Mouse (Mus musculus): Measurements from ENCODE around the gene Tpra1. TPM values are rescaled to one million over a fixed set of nuclear protein-coding genes. Genes with fewer than 3 reads are reported as not detected.

Tpra1 gene
- polyA plus RNA-seq, 1 experiment from 2014 or later: 73.6 TPM

GRCm38 (mm10) chr6:88930049-88930448 lies 28.0 kb downstream of the Tpra1 start:
- no peaks in the 10 kb centered on the region for H3K9me3 ChIP-seq
- no peak overlapping the region for H3K4me2 ChIP-seq
- ATAC-seq (ENCODE audit: low FRiP score): no peak
- no peaks in the 10 kb centered on the region for H3K36me3 ChIP-seq
- H3K27me3 ChIP-seq: 0 out of 2 replicates have a peak, but pooled peaks cover 8% of the 10 kb centered on the region
- H3K4me3 ChIP-seq: no peak overlapping the region
- 0 out of 2 replicates have a peak overlapping the region, but pooled peaks have one; percentile 49 for H3K9ac ChIP-seq
- peaks cover 85% of the 10 kb centered on the region for H3K4me1 ChIP-seq (replicated peaks)
- H3K27ac ChIP-seq: peak overlapping the region; percentile 87
- 24% methylated on average over 7 of the region's 7 CpGs for WGBS

- 84% methylated on average over 2 of the region's 2 CpGs for WGBS
- H3K36me3 ChIP-seq: no peaks in the 10 kb centered on the region
- H3K4me1 ChIP-seq (replicated peaks): peaks cover 82% of the 10 kb centered on the region
- no peak overlapping the region for H3K9ac ChIP-seq
- H3K27me3 ChIP-seq: 0 out of 2 replicates have a peak, but pooled peaks cover 8% of the 10 kb centered on the region
- H3K27ac ChIP-seq: no peak overlapping the region
- no peak overlapping the region for H3K4me3 ChIP-seq
- no peaks in the 10 kb centered on the region for H3K9me3 ChIP-seq
- ATAC-seq (ENCODE audit: low FRiP score): no peak
- no peak overlapping the region for H3K4me2 ChIP-seq
These were observed 29.4 kb downstream of the Tpra1 start for GRCm38 (mm10) chr6:88931449-88931848.

GRCm38 (mm10) chr6:88934132-88934531 lies 32.1 kb downstream of the Tpra1 start:
- Histone ChIP-seq H3K4me2 (no peak overlapping the region), H3K4me1 (replicated peaks) (peaks cover 83% of the 10 kb centered on the region), H3K27me3 (0 out of 2 replicates have a peak, but pooled peaks cover 8% of the 10 kb centered on the region), H3K9ac (no peak overlapping the region), H3K27ac (no peak overlapping the region), H3K4me3 (no peak overlapping the region), H3K36me3 (no peaks in the 10 kb centered on the region), H3K9me3 (no peaks in the 10 kb centered on the region)
- no peak for ATAC-seq (ENCODE audit: low FRiP score)
- 40% methylated on average over 4 of the region's 4 CpGs for WGBS

- Histone ChIP-seq H3K4me1 (replicated peaks) (peaks cover 83% of the 10 kb centered on the region), H3K4me2 (no peak overlapping the region), H3K9me3 (no peaks in the 10 kb centered on the region), H3K9ac (no peak overlapping the region), H3K4me3 (no peak overlapping the region), H3K27ac (no peak overlapping the region), H3K27me3 (0 out of 2 replicates have a peak, but pooled peaks cover 8% of the 10 kb centered on the region), H3K36me3 (no peaks in the 10 kb centered on the region)
- 11% methylated on average over 4 of the region's 4 CpGs for WGBS
- no peak for ATAC-seq (ENCODE audit: low FRiP score)
These were observed 32.8 kb downstream of the Tpra1 start for GRCm38 (mm10) chr6:88934816-88935215.

GRCm38 (mm10) chr6:88935735-88936276 lies 33.8 kb downstream of the Tpra1 start:
- ATAC-seq (ENCODE audit: low FRiP score): no peak
- Histone ChIP-seq H3K36me3 (no peaks in the 10 kb centered on the region), H3K9ac (peak overlapping the region; percentile 5; the same call in 1 of the 2 replicates), H3K4me1 (replicated peaks) (peaks cover 83% of the 10 kb centered on the region), H3K4me2 (no peak overlapping the region), H3K27me3 (0 out of 2 replicates have a peak, but pooled peaks cover 8% of the 10 kb centered on the region), H3K27ac (no peak overlapping the region), H3K4me3 (no peak overlapping the region), H3K9me3 (no peaks in the 10 kb centered on the region)
- WGBS: 12% methylated on average over 4 of the region's 4 CpGs

GRCm38 (mm10) chr6:88936342-88937213 lies 34.5 kb downstream of the Tpra1 start:
- no peak overlapping the region for H3K4me3 ChIP-seq
- peak overlapping the region; percentile 91 for H3K27ac ChIP-seq
- WGBS: 61% methylated on average over 13 of the region's 13 CpGs
- H3K36me3 ChIP-seq: no peaks in the 10 kb centered on the region
- H3K4me1 ChIP-seq (replicated peaks): peaks cover 85% of the 10 kb centered on the region
- no peaks in the 10 kb centered on the region for H3K9me3 ChIP-seq
- no peak overlapping the region for H3K9ac ChIP-seq
- H3K27me3 ChIP-seq: 0 out of 2 replicates have a peak, but pooled peaks cover 8% of the 10 kb centered on the region
- no peak overlapping the region for H3K4me2 ChIP-seq
- ATAC-seq (ENCODE audit: low FRiP score): no peak

GRCm38 (mm10) chr6:88937214-88937549 lies 35.1 kb downstream of the Tpra1 start:
- Histone ChIP-seq H3K4me3 (no peak overlapping the region), H3K9me3 (no peaks in the 10 kb centered on the region), H3K4me1 (replicated peaks) (peaks cover 88% of the 10 kb centered on the region), H3K36me3 (no peaks in the 10 kb centered on the region), H3K27ac (peak overlapping the region; percentile 91), H3K9ac (no peak overlapping the region), H3K4me2 (no peak overlapping the region), H3K27me3 (0 out of 2 replicates have a peak, but pooled peaks cover 8% of the 10 kb centered on the region)
- 23% methylated on average over 4 of the region's 4 CpGs for WGBS
- ATAC-seq (ENCODE audit: low FRiP score): no peak

- ATAC-seq (ENCODE audit: low FRiP score): peak; percentile 64
- peaks cover 95% of the 10 kb centered on the region for H3K4me1 ChIP-seq (replicated peaks)
- no peaks in the 10 kb centered on the region for H3K9me3 ChIP-seq
- H3K9ac ChIP-seq: peak overlapping the region; percentile 51
- H3K4me2 ChIP-seq: no peak overlapping the region
- no peaks in the 10 kb centered on the region for H3K36me3 ChIP-seq
- 13% methylated on average over 4 of the region's 4 CpGs for WGBS
- peak overlapping the region; percentile 91 for H3K27ac ChIP-seq
- 0 out of 2 replicates have a peak, but pooled peaks cover 8% of the 10 kb centered on the region for H3K27me3 ChIP-seq
- H3K4me3 ChIP-seq: no peak overlapping the region
These were observed 36.1 kb downstream of the Tpra1 start for GRCm38 (mm10) chr6:88937971-88938663.

- H3K9ac ChIP-seq: no peak overlapping the region
- no peaks in the 10 kb centered on the region for H3K36me3 ChIP-seq
- H3K4me3 ChIP-seq: no peak overlapping the region
- 0 out of 2 replicates have a peak, but pooled peaks cover 3% of the 10 kb centered on the region for H3K27me3 ChIP-seq
- WGBS: 37% methylated on average over 5 of the region's 5 CpGs
- H3K9me3 ChIP-seq: no peaks in the 10 kb centered on the region
- H3K4me1 ChIP-seq (replicated peaks): peaks cover 96% of the 10 kb centered on the region
- H3K27ac ChIP-seq: peak overlapping the region; percentile 91
- no peak overlapping the region for H3K4me2 ChIP-seq
- ATAC-seq (ENCODE audit: low FRiP score): no peak
These were observed 36.6 kb downstream of the Tpra1 start for GRCm38 (mm10) chr6:88938664-88939055.

GRCm38 (mm10) chr6:88939281-88940089 lies 37.4 kb downstream of the Tpra1 start:
- Histone ChIP-seq H3K27ac (peak overlapping the region; percentile 91), H3K9ac (peak overlapping the region; percentile 43; the same call in 1 of the 2 replicates), H3K4me3 (no peak overlapping the region), H3K4me2 (no peak overlapping the region), H3K9me3 (no peaks in the 10 kb centered on the region), H3K4me1 (replicated peaks) (peaks cover 93% of the 10 kb centered on the region), H3K36me3 (no peaks in the 10 kb centered on the region), H3K27me3 (no peaks in the 10 kb centered on the region)
- 28% methylated on average over 12 of the region's 12 CpGs for WGBS
- no peak for ATAC-seq (ENCODE audit: low FRiP score)

GRCm38 (mm10) chr6:88940090-88940916 lies 38.3 kb downstream of the Tpra1 start:
- Histone ChIP-seq H3K4me1 (replicated peaks) (peaks cover 85% of the 10 kb centered on the region), H3K9me3 (no peaks in the 10 kb centered on the region), H3K4me2 (no peak overlapping the region), H3K4me3 (no peak overlapping the region), H3K27me3 (no peaks in the 10 kb centered on the region), H3K9ac (no peak overlapping the region), H3K27ac (peak overlapping the region; percentile 48), H3K36me3 (no peaks in the 10 kb centered on the region)
- WGBS: 73% methylated on average over 9 of the region's 9 CpGs
- ATAC-seq (ENCODE audit: low FRiP score): no peak
